Mouse (Mus musculus) liver, postnatal 0 days (tissue): ENCODE data around the gene Cxcr3.

Source experiments
- CTCF ChIP-seq: sonication (generic); IDR thresholded peaks from 2 replicates; pipeline ENCODE4 v1.5.1; 2016; ENCODE audit warnings: antibody characterized with exemption, low read depth
- EP300 ChIP-seq: IDR thresholded peaks from 2 replicates; pipeline ENCODE4 v1.6.1; 2016; ENCODE audit warnings: antibody characterized with exemption, low read depth, mild to moderate bottlenecking

- TF ChIP-seq CTCF (no peak), EP300 (no peak)
These were observed 1.4 kb downstream of the Cxcr3 start for GRCm38 (mm10) chrX:101732644-101733043.
